In genomic region chr4:141574789-141575702, GRCm38 (mm10) we compare ENCODE assay signal across 8 mouse cellular contexts. TPM values are rescaled to one million over a fixed set of nuclear protein-coding genes. Genes with fewer than 3 reads are reported as not detected.
DNase-seq lines count a peak whose midpoint lies in the region; ATAC-seq and TF ChIP-seq lines count a peak whose summit lies in the region.

No protein-coding gene starts in this region.

- peak; percentile 54 for TF ChIP-seq POLR2A in CH12.LX (IDR thresholded peaks at IDR 0.05; ENCODE audit: low read depth, low read length)

- peak; percentile 50; the same call in 1 of the 2 replicates for TF ChIP-seq EP300 in CH12.LX (IDR thresholded peaks at IDR 0.05; ENCODE audit: low read length)

- peak overlapping the region; percentile 2; the same call in 1 of the 2 replicates for H3K27ac ChIP-seq in CH12.LX (ENCODE audit: insufficient read depth, low read depth)
- H3K27ac ChIP-seq in brown adipose tissue, adult 24 weeks (replicated peaks; ENCODE audit: low read depth, low read length): peak overlapping the region; percentile 92
- no peak overlapping the region for H3K27ac ChIP-seq in forebrain, embryonic 10.5 days
- H3K27ac ChIP-seq in heart, embryonic 16.5 days (ENCODE audit: low read length): no peak overlapping the region

- no peaks in the 10 kb centered on the region for H3K79me2 ChIP-seq in CH12.LX (replicated peaks; ENCODE audit: control insufficient read depth, extremely low read depth, insufficient read depth, poor library complexity, severe bottlenecking)

- no peaks in the 10 kb centered on the region for H3K36me3 ChIP-seq in CH12.LX (replicated peaks in 1 of 2; ENCODE audit: control insufficient read depth in 1 of 2, insufficient read depth in 1 of 2, low read length in 1 of 2)
- H3K36me3 ChIP-seq in forebrain, embryonic 10.5 days (replicated peaks): peaks cover 15% of the 10 kb centered on the region
- peaks cover 15% of the 10 kb centered on the region for H3K36me3 ChIP-seq in heart, embryonic 16.5 days (ENCODE audit: control insufficient read depth, insufficient read depth)

- 45% methylated on average over 27 of the region's 27 CpGs for WGBS in forebrain, embryonic 10.5 days
- whole genome bisulfite sequencing in heart, embryonic 16.5 days: 33% methylated on average over 27 of the region's 27 CpGs

- peak overlapping the region; percentile 73; the same call in 1 of the 2 replicates for H3K9ac ChIP-seq in CH12.LX (ENCODE audit: insufficient read depth, low read depth)
- H3K9ac ChIP-seq in heart, embryonic 16.5 days (ENCODE audit: low read length): peak overlapping the region; percentile 33; the same call in 1 of the 2 replicates

- no peaks in the 10 kb centered on the region for H3K27me3 ChIP-seq in CH12.LX (replicated peaks)
- 0 out of 2 replicates have a peak, but pooled peaks cover 7% of the 10 kb centered on the region for H3K27me3 ChIP-seq in forebrain, embryonic 10.5 days (ENCODE audit: poor library complexity, severe bottlenecking)
- H3K27me3 ChIP-seq in heart, embryonic 16.5 days (ENCODE audit: control insufficient read depth, insufficient read depth, low read length): no peaks in the 10 kb centered on the region

- TF ChIP-seq CTCF in CH12.LX (conservative IDR thresholded peaks at IDR 0.05 in 1 of 2, IDR thresholded peaks at IDR 0.05 in 1 of 2; ENCODE audit: low read depth in 2 of 2, low read length in 2 of 2): peak; percentile 74 to 95

- ATAC-seq in heart, embryonic 16.5 days (replicated peaks; ENCODE audit: extremely low read depth, insufficient read depth, low FRiP score): 0 out of 2 replicates have a peak, but pooled peaks have one; percentile 24
- peak; percentile 73 for ATAC-seq in neutrophil, adult 5-6 weeks (ENCODE audit: extremely low read depth, insufficient number of reproducible peaks, low FRiP score, poor library complexity, severe bottlenecking)

- peak overlapping the region; percentile 2 to 51 (median 46) for H3K4me3 ChIP-seq in CH12.LX (replicated peaks in 1 of 3; ENCODE audit: low read depth in 2 of 3, low read length in 2 of 3, poor library complexity in 1 of 3)
- 0 out of 2 replicates have a peak overlapping the region, but pooled peaks have one; percentile 1 for H3K4me3 ChIP-seq in brown adipose tissue, adult 24 weeks (ENCODE audit: insufficient read depth, low read depth, low read length)
- H3K4me3 ChIP-seq in forebrain, embryonic 10.5 days: no peak overlapping the region
- H3K4me3 ChIP-seq in heart, embryonic 16.5 days (ENCODE audit: low read length): no peak overlapping the region

- DNase-seq in CH12.LX (ENCODE audit: extremely low read depth): peak; percentile 83
- DNase-seq in forebrain, embryonic 10.5 days (ENCODE audit: extremely low spot score, low spot score): peak; percentile 86
- peak; percentile 94 for DNase-seq in kidney, postnatal 4 days
- DNase-seq in lung, adult 18-20 months: peak; percentile 86 to 90
- peak; percentile 94 for DNase-seq in testis, postnatal 10 days (ENCODE audit: low spot score)

- peak; percentile 94 for TF ChIP-seq RAD21 in CH12.LX (IDR thresholded peaks at IDR 0.05; ENCODE audit: low read depth, low read length)

- peaks cover 6% of the 10 kb centered on the region for H3K9me3 ChIP-seq in CH12.LX (replicated peaks; ENCODE audit: low read length)
- H3K9me3 ChIP-seq in forebrain, embryonic 10.5 days: no peaks in the 10 kb centered on the region
- H3K9me3 ChIP-seq in heart, embryonic 16.5 days (replicated peaks; ENCODE audit: control insufficient read depth, low read length): 0 out of 2 replicates have a peak, but pooled peaks cover 3% of the 10 kb centered on the region

- H3K4me2 ChIP-seq in CH12.LX (ENCODE audit: insufficient read depth, low read depth, poor library complexity, severe bottlenecking): peak overlapping the region; percentile 39
- peak overlapping the region; percentile 56 for H3K4me2 ChIP-seq in heart, embryonic 16.5 days (ENCODE audit: low read depth, low read length)

- peaks cover 3 to 24% of the 10 kb centered on the region in 2 experiments for H3K4me1 ChIP-seq in CH12.LX (ENCODE audit: control insufficient read depth in 1 of 2, insufficient read depth in 2 of 2)
- H3K4me1 ChIP-seq in brown adipose tissue, adult 24 weeks (ENCODE audit: control insufficient read depth, insufficient read depth, insufficient read length, low read length): peaks cover 24% of the 10 kb centered on the region
- peaks cover 4% of the 10 kb centered on the region; the same call in 1 of the 2 replicates for H3K4me1 ChIP-seq in forebrain, embryonic 10.5 days
- H3K4me1 ChIP-seq in heart, embryonic 16.5 days (ENCODE audit: control insufficient read depth, insufficient read depth, low read length): peaks cover 14% of the 10 kb centered on the region

- in situ Hi-C loops in CH12.LX (cut with MboI; ENCODE audit: low pct_ligation_motif_present, low pct_unique_long_range_greater_than_20kb, low sequenced_read_pairs): no loop called here

- dilution Hi-C loops in CH12.LX (cut with MboI; ENCODE audit: extremely low pct_ligation_motif_present, extremely low pct_unique_long_range_greater_than_20kb, low sequenced_read_pairs): no loop called here

TF ChIP-seq in CH12.LX, 34 proteins besides CTCF, POLR2A, EP300 and RAD21 (continues in another document):
- TF ChIP-seq MAZ (IDR thresholded peaks at IDR 0.05; ENCODE audit: low read depth, low read length) (no peak), SIN3A (IDR thresholded peaks at IDR 0.05; ENCODE audit: low read length) (no peak), MYC (IDR thresholded peaks at IDR 0.05; ENCODE audit: low read depth, low read length) (0 out of 2 replicates have a peak, but pooled peaks have one; percentile 13), USF1 (IDR thresholded peaks at IDR 0.05; ENCODE audit: low read depth, low read length) (no peak), JUND (conservative IDR thresholded peaks at IDR 0.05; ENCODE audit: low read depth, low read length) (no peak; the same call in 1 of the 2 replicates), NRF1 (IDR thresholded peaks at IDR 0.05; ENCODE audit: low read depth, low read length) (no peak), CHD1 (IDR thresholded peaks at IDR 0.05; ENCODE audit: low read depth, low read length) (peak; percentile 96), JUN (IDR thresholded peaks at IDR 0.05; ENCODE audit: insufficient read depth, low read depth, low read length) (no peak), MXI1 (IDR thresholded peaks at IDR 0.05; ENCODE audit: low read depth, low read length) (no peak; the same call in 1 of the 2 replicates), HCFC1 (IDR thresholded peaks at IDR 0.05; ENCODE audit: low read depth, low read length) (0 out of 2 replicates have a peak, but pooled peaks have one; percentile 19), ZNF384 (IDR thresholded peaks at IDR 0.05; ENCODE audit: low read depth, low read length) (no peak), NELFE (IDR thresholded peaks at IDR 0.05; ENCODE audit: low read depth, low read length) (0 out of 2 replicates have a peak, but pooled peaks have one; percentile 32), ZC3H11A (IDR thresholded peaks at IDR 0.05; ENCODE audit: low read depth, low read length) (peak; percentile 83), BHLHE40 (IDR thresholded peaks at IDR 0.05; ENCODE audit: low read depth, low read length) (peak; percentile 49; the same call in 1 of the 2 replicates), SMC3 (IDR thresholded peaks at IDR 0.05; ENCODE audit: low read depth, low read length) (peak; percentile 94), MEF2A (IDR thresholded peaks at IDR 0.05; ENCODE audit: borderline replicate concordance, low read depth, low read length) (peak; percentile 20; the same call in 1 of the 2 replicates), ELF1 (IDR thresholded peaks at IDR 0.05; ENCODE audit: low read depth, low read length) (peak; percentile 64; the same call in 1 of the 2 replicates), TCF12 (IDR thresholded peaks at IDR 0.05; ENCODE audit: low read depth, low read length) (peak; percentile 84)

RNA-seq across cellular contexts. Expression of gene Fblim1, which starts 30.9 kb away (rescaled TPM):
- total RNA-seq in CH12.LX (2012; rRNA removed) (0.17 TPM in 2 replicates), CH12.LX (2014; rRNA removed) (0.07 and 0.09 TPM in 2 replicates)
- 0.97 and 1.2 TPM in 2 replicates for polyA plus RNA-seq in CH12.LX (2012; ENCODE audit: insufficient read length, low read depth)
- 2.1 and 3.6 TPM in 2 replicates for polyA plus RNA-seq in brown adipose tissue, adult 24 weeks (2012; ENCODE audit: insufficient read depth, insufficient read length, missing spikeins)
- polyA plus RNA-seq in forebrain, embryonic 10.5 days (2016; fragmentation: Nextera tagmentation; extraction: Ambion mirVana): 23.2 and 30.1 TPM in 2 replicates
- polyA plus RNA-seq in heart, embryonic 16.5 days (2015; fragmentation: Nextera tagmentation; extraction: Ambion mirVana): 46.9 and 49.7 TPM in 2 replicates
- total RNA-seq in neutrophil, adult 5-6 weeks (2017): 0.12 TPM in 1 of 2 replicates, not detected in the other

RNA-seq across cellular contexts. Expression of gene Spen, which starts 36.6 kb away (rescaled TPM):
- total RNA-seq in CH12.LX (2012; rRNA removed): 10.2 and 10.8 TPM in 2 replicates
- total RNA-seq in CH12.LX (2014; rRNA removed): 2.6 and 4.0 TPM in 2 replicates
- 21.3 and 21.6 TPM in 2 replicates for polyA plus RNA-seq in CH12.LX (2012; ENCODE audit: insufficient read length, low read depth)
- polyA plus RNA-seq in brown adipose tissue, adult 24 weeks (2012; ENCODE audit: insufficient read depth, insufficient read length, missing spikeins): 9.5 and 15.2 TPM in 2 replicates
- polyA plus RNA-seq in forebrain, embryonic 10.5 days (2016; fragmentation: Nextera tagmentation; extraction: Ambion mirVana): 10.7 and 12.0 TPM in 2 replicates
- polyA plus RNA-seq in heart, embryonic 16.5 days (2015; fragmentation: Nextera tagmentation; extraction: Ambion mirVana): 5.2 and 7.1 TPM in 2 replicates
- total RNA-seq in neutrophil, adult 5-6 weeks (2017): 40.5 and 54.9 TPM in 2 replicates

RNA-seq across cellular contexts. Expression of gene Tmem82, which starts 43.4 kb away (rescaled TPM):
- 3.8 and 5.2 TPM in 2 replicates for total RNA-seq in CH12.LX (2012; rRNA removed)
- total RNA-seq in CH12.LX (2014; rRNA removed): 0.58 and 0.68 TPM in 2 replicates
- 2.7 TPM in 2 replicates for polyA plus RNA-seq in CH12.LX (2012; ENCODE audit: insufficient read length, low read depth)
- 1.1 TPM in 1 of 2 replicates, not detected in the other for polyA plus RNA-seq in brown adipose tissue, adult 24 weeks (2012; ENCODE audit: insufficient read depth, insufficient read length, missing spikeins)
- 0.86 and 1.0 TPM in 2 replicates for polyA plus RNA-seq in forebrain, embryonic 10.5 days (2016; fragmentation: Nextera tagmentation; extraction: Ambion mirVana)
- 1.1 and 1.7 TPM in 2 replicates for polyA plus RNA-seq in heart, embryonic 16.5 days (2015; fragmentation: Nextera tagmentation; extraction: Ambion mirVana)
- total RNA-seq in neutrophil, adult 5-6 weeks (2017): not detected in 2 replicates

RNA-seq across cellular contexts. Expression of gene Slc25a34, which starts 48.6 kb away (rescaled TPM):
- 0.63 and 0.64 TPM in 2 replicates for total RNA-seq in CH12.LX (2012; rRNA removed)
- total RNA-seq in CH12.LX (2014; rRNA removed): 0.23 and 0.41 TPM in 2 replicates
- polyA plus RNA-seq in CH12.LX (2012; ENCODE audit: insufficient read length, low read depth): 1.2 and 1.7 TPM in 2 replicates
- polyA plus RNA-seq in brown adipose tissue, adult 24 weeks (2012; ENCODE audit: insufficient read depth, insufficient read length, missing spikeins): 4.5 and 12.7 TPM in 2 replicates
- polyA plus RNA-seq in forebrain, embryonic 10.5 days (2016; fragmentation: Nextera tagmentation; extraction: Ambion mirVana): not detected in 2 replicates
- 1.3 TPM in 2 replicates for polyA plus RNA-seq in heart, embryonic 16.5 days (2015; fragmentation: Nextera tagmentation; extraction: Ambion mirVana)
- 0.23 and 0.25 TPM in 2 replicates for total RNA-seq in neutrophil, adult 5-6 weeks (2017)

Comparison
In these comparisons a context has a peak if more than half of its experiments do, and no peak if none do; other contexts are left out.
1. H3K27ac ChIP-seq: peak in CH12.LX (single experiment) and brown adipose tissue, adult 24 weeks (single experiment); none in forebrain, embryonic 10.5 days (single experiment) and heart, embryonic 16.5 days (single experiment).
2. H3K4me3 ChIP-seq: peak in CH12.LX (3 of 3) and brown adipose tissue, adult 24 weeks (single experiment); none in forebrain, embryonic 10.5 days (single experiment) and heart, embryonic 16.5 days (single experiment).
3. Peak in every context shown above with its lines, with median percentiles within 50 percentile points of each other: DNase-seq.